Mouse (Mus musculus) heart, postnatal 10 days (tissue): ENCODE measurements around the gene Knop1. TPM values are rescaled to one million over a fixed set of nuclear protein-coding genes. Genes with fewer than 3 reads are reported as not detected.

ENCODE experiments used
- DNase-seq, 2 experiments: peaks; one replicate each; pipeline ENCODE4 v3.0.0; 2021
- intact Hi-C: fragments of 180-260 bp; cut with DNase I; formaldehyde crosslinking; loops from one replicate; pipeline ENCODE4 v1.15.1; 2025
- total RNA-seq, 2 experiments: library from RNA; stranded (reverse); gene quantifications; 2 replicates each; pipeline ENCODE4 v1.2.3; 2021

Gene Knop1
- total RNA-seq, 2 experiments from 2014 or later = 20.0 to 25.5 TPM

- DNase-seq = peak in 1 of 2 experiments; percentile 39
Observed at GRCm38 (mm10) chr7:118801791-118802190, 54.3 kb downstream of the Knop1 start.

DNA sequence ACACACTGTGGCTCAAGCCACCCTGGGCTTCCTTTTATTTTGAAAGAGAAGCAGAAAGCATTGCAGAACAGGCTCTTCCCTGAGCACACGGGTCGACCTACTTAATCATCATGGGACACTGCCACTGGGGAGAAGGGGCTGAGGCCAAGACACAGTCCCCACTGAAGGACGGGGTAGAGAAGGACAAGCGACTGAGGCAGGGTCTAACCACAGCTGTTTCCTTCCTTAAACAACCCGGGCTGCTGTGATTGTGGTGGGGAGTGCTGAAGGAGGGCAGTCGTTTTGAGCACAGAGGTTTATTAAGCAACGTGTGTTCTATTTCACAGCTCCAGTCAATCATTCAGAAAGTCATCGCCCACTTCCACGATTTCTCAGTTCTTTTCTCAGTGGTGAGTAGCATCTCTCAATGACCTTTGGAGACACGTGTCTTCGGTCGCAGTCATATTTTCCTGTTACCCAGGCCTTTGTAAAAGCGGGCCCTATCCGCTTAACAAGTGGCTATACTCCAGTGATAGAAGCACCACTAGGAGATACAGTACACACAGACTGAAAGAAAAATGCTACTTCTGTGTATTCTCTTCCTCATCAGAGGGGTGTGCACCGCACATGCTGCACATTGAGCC is 55.8 kb downstream of the Knop1 start:
- no peak for DNase-seq
- intact Hi-C loops = no loop called here

More at GRCm38 (mm10) chr7:118801791-118802190, 54.3 kb downstream of the Knop1 start:
- intact Hi-C loops = no loop called here

DNA sequence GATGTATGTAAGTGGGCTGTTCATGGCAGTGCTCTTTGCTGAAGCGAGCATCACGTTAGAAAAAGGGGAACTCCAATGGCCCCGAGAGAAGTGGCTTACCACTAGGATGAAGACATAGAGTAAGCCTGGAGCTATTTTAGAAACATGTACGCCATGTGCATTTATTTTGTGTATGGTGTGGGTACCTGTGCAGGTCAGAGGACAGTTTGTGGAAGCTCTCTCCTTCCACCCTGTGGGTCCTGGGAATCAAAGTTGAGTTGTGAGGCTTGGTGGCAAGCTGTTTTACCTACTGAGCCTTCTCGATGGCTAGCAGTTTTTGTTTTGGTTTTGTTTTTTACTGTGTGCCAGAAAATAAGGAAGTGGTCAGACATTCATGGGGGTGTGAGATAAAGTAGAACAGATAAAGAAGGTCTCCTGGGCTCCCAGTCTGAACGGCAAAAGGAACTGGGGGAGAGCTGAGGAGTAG is 57.9 kb downstream of the Knop1 start:
- DNase-seq = no peak
- intact Hi-C loops = no loop called here

DNA sequence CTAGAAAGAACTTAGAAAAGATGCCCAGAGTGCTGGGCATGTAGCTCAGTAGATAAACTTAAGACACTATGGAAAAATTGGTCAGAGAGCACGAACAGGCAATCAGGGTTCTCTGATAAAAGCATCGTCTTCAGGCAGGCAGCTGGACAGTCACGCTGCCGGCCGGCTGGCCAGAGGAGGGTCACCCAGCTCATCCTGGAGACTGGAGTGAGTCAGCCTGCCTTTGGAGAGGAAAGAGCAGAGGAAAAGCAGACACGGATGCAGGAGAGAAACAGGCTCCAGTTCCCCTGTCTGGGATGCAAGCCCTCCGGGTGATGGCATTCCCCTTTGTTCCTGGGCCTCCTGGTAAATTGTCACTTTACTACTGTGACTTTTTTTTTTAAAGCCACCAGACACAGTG is 58.5 kb downstream of the Knop1 start:
- intact Hi-C loops = no loop called here
- DNase-seq = peak in 1 of 2 experiments; percentile 32

DNA sequence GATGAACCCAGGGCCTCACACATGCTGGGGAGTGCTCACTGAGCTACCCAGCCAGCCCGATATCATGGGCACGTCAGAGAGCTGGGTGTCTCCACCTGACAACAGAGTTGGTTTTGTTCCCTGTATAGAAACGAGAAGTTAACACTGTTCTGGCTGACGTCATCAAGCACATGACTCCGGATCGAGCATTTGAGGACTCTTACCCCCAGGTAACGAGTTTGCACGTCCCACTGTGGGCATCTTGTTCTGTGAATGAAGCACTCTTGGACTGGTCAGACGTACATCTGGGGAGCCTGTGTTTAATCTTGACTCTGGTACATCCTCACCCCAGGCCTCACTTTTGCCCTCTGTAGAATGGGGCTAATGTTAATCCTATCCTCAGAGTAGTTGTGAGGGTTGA is 59.2 kb downstream of the Knop1 start:
- no peak for DNase-seq
- intact Hi-C loops = no loop called here

GRCm38 (mm10) chr7:118795779-118796178 is 60.3 kb downstream of the Knop1 start:
- DNase-seq = no peak
- intact Hi-C loops = no loop called here

DNA sequence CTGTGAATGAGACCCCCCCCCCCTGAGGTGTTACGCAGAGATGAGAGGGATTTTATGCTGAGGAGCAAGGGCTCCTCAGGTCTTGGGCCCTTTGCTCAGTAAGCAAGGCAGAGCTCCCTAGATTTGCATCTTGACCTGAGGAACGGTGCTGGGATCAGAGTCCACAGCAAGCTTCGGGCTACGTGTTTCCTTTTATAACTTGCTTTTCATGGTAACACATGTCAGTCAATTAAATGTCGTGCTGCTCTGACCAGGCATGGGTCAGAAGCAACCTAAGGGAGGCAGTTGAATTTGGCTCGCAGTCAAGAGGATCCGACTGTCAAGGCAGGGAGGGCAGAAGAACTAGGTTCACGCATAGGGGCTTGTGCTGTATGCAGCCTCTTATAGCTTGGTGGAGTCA is 62.2 kb downstream of the Knop1 start:
- no peak for DNase-seq
- intact Hi-C loops = no loop called here

Other genes with a start within 250 kb of the Knop1 start
- gene Gde1, start 150.5 kb downstream of the Knop1 start, total RNA-seq = 10 to 100 TPM; 30.0 to 38.2 TPM
- 1 to 10 TPM; 4.1 to 4.8 TPM for gene Ccp110, start 143.7 kb downstream of the Knop1 start, total RNA-seq
- gene Vps35l, start 116.0 kb downstream of the Knop1 start, total RNA-seq = 10 to 100 TPM; 29.6 to 33.3 TPM
- gene Iqck, start 502 bp downstream of the Knop1 start, total RNA-seq = under 1 TPM; 0.45 to 0.74 TPM
- gene Gprc5b, start 139.0 kb upstream of the Knop1 start, total RNA-seq = 10 to 100 TPM; 20.7 to 22.4 TPM